Mouse (Mus musculus) spleen, postnatal 14 days (tissue): Measurements from ENCODE around the gene Prune1.

Experiments
- DNase-seq, 2 experiments: peaks; one replicate each; pipeline ENCODE4 v3.0.0; 2021 to 2022; ENCODE audit warnings: low spot score in 2 of 2

Prune1 gene

DNA sequence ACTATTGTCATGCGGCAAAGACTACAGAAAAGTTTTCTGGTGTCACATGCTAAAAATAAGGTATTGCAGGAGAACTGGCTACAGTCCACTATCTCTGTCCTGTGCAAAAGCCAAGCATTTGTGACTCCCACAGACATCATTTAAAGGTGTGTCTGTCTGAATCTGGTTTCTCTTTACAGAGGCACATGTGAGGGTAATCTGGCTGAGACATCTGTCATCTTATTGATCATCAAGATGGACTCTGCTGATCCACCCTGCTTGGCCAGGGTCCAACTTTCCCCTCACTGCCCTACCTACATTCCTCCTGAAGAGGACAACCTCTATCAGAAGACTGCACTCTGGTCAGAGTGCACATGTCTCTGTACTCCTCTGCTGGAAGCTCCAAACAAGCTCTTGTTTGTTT is 4.7 kb downstream of the Prune1 start:
- DNase-seq: no peak

DNA sequence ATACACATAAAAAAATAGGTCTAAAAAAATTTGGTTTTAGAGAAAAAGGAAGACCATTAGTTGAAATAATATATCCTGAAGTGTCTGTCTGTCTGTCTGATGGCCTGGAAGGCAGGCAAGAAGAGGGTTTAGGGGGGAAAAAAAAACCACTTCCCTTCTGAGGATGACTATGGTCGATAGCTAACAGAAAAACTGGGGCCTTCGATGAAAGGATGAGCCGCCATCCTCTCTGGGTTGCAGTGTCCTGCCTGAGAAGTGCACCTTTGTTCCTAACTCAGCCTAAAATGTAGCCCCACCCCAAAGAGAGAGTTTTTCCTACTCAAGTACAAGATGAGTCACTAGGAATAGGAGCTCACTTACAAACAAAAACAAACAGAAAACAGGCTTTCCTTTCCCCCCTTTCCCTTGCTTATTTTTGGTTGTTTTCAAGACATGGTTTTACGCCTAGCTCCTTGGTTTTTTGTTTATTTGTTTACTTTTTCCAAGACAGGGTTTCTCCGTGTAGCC is 5.4 kb downstream of the Prune1 start:
- no peak for DNase-seq

- no peak for DNase-seq
Measured at GRCm38 (mm10) chr3:95275161-95275560, 6.7 kb downstream of the Prune1 start.

DNA sequence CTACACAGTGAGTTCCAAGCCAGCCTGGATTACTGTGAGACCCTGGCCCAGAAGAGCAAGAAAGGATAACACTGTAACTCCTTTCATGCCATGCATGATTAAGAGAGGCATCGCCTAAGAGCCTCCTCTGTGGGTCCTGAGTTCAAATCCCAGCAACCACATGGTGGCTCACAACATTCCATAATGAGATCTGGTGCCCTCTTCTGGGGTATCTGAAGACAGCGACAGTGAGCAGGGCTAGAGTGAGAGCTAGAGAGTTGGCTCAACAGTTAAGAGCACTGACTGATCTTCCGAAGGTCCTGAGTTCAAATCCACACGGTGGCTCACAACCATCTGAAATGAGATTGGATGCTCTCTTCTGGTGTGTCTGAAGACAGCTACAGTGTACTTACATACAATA is 7.4 kb downstream of the Prune1 start:
- no peak for DNase-seq

DNA sequence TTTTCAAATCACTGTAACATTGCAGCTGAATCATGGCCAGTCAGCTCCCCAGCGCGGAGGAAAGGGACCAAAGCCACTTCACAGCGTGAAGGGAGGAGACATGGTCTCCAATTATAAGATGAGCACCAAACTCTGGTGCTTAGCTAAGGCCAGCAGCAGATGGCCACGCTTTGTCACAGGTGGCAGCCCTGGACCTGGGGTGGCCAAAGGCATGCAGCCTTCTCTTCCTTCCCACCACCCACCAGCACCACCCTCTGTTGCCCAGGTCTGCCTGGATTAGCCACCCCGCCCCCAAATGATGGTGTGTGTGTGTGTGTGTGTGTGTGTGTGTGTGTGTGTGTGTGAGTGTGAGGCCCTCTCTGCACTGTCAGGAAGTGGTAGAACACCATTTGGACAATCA is 8.4 kb downstream of the Prune1 start:
- DNase-seq: no peak

GRCm38 (mm10) chr3:95270766-95271364 is 11.0 kb downstream of the Prune1 start:
- DNase-seq: no peak

- no peak for DNase-seq
Measured at GRCm38 (mm10) chr3:95269789-95270188, 12.1 kb downstream of the Prune1 start.

DNA sequence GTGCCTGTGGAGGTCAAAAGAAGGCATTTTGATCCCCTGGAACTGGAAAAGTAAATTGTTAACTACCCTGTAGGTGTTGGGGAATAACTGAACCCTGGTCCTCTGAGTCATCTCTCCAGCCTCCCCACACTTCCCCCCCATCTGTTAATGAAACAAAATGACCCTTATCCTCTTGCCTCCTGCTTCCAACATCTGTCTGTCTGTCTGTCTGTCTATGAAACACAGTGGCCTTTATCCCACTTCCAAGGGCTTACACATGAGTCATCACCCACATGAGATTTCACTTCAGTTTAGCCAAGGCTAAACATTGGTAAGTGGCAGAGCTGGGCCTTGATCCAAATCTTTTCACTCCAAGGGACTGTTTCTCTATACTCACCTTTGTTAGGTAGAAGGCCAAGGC is 14.0 kb downstream of the Prune1 start:
- DNase-seq: no peak

DNA sequence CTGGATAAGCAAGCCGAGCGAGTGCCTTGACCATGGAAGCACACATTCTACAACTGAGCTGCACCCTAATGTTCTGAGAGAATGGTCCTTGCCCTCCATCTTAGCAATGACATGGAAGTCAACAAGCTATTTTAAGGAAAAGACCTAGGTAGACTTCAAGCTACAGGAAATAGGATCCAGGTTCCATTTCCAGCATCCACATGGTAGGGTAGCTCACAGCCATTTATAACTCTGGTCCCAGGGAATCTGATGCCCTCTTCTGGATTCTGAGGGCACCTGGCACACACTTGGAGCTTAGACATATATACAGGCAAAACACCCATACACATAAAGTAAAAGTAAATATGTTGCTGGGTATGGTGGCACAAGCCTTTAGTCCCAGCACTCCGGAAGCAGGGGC is 15.8 kb downstream of the Prune1 start:
- no peak for DNase-seq

- no peak for DNase-seq
Measured at GRCm38 (mm10) chr3:95264724-95265123, 17.2 kb downstream of the Prune1 start.

- DNase-seq: peak; percentile 54 to 77
Measured at GRCm38 (mm10) chr3:95263089-95263739, 18.7 kb downstream of the Prune1 start.

- DNase-seq: no peak
Measured at GRCm38 (mm10) chr3:95261975-95262374, 19.9 kb downstream of the Prune1 start.

- no peak for DNase-seq
Measured at GRCm38 (mm10) chr3:95256931-95257330, 24.9 kb downstream of the Prune1 start.

DNA sequence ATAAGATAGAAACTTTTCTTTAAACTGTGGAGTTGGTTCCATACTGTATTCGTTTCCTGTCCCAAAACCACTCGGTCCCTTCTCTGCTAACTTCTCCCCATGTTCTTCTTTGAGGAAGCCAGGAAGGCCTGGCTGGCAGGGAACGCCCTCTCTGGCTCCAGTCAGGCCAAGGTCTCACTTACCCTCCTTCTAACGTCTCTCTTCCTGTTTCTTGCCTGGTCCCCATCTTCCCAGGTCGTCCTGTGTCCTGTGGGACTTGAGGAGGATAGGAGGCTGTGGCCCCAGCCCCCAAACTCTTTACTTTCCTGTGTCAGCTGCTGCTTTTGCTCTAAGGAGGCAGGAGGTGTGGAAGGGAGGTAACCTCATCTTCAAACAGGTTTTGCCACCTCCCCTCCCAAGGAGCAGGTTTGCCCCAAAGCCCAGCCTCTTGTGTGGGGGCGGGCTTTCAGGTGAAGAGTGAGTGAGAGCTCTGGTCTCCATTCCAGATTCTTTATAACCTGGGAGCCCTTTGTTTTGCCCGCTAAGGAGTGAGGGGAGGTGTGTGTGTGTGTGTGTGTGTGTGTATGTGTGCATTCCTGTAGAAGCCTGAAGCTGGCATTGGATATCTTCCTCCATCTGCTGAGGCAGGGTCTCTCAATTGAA is 31.0 kb downstream of the Prune1 start, which contains the start of gene Bnipl:
Bnipl (minus strand) TSS at position 411 of the 642 bp plus-strand sequence.
- no peak for DNase-seq

- no peak for DNase-seq
Measured at GRCm38 (mm10) chr3:95250361-95250760, 31.5 kb downstream of the Prune1 start.

GRCm38 (mm10) chr3:95247660-95248336 is 34.1 kb downstream of the Prune1 start:
- no peak for DNase-seq

- DNase-seq: no peak
Measured at GRCm38 (mm10) chr3:95246465-95247231, 35.2 kb downstream of the Prune1 start.

DNA sequence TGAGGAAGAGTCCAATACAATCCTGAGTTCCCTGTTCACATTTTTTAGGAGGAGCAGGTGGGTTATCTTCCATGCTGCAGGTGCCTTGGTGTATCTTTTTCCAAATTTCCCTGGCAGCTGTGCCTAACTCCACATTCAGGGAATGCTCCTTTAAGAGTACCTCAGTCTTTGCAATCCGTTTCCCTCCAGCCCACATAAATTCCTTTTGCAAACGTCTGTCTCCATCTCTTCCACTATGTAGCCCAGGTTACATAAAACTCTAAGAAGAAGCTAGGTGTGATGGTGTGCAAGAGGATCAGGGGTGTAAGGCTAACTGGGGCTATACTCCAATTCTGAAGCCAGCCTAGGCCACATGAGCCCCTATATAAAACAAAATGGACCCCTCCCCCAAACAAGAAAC is 38.8 kb downstream of the Prune1 start:
- DNase-seq: no peak

DNA sequence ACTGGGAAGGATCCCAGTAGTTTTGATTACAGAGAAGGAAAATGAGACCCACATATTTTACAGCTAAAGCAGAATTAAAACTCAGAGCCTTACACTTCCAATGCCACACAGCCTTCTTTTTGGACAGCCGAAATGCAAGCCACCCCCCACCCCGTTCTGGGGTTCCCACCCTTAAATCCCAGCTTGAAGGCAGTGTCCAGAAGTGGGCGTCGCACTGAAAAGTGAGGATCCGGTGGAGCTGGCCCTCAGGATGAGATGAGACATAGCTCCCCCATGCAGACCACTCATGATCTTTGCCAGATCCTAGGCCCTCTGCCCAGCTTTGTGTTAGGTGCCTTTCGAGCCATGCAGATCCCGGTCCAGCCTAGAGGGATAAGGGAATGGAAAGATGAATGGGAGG is 40.4 kb downstream of the Prune1 start, which contains the start of gene Gm128:
Gm128 (minus strand) TSS at position 101 of the 400 bp plus-strand sequence.
- DNase-seq: no peak

GRCm38 (mm10) chr3:95240900-95241299 is 41.0 kb downstream of the Prune1 start:
- DNase-seq: no peak

GRCm38 (mm10) chr3:95239971-95240370 is 41.9 kb downstream of the Prune1 start:
- DNase-seq: no peak

GRCm38 (mm10) chr3:95239022-95239421 is 42.9 kb downstream of the Prune1 start:
- DNase-seq: no peak
